Mouse (Mus musculus): ENCODE results near the gene 6430571L13Rik. TPM values are rescaled to one million over a fixed set of nuclear protein-coding genes. Genes with fewer than 3 reads are reported as not detected.

Gene 6430571L13Rik
- total RNA-seq (2014; fragmentation: Nextera tagmentation) (not detected in 2 replicates), total RNA-seq (2017) (not detected in 2 replicates)

GRCm38 (mm10) chr9:107340267-107340859 is at the start of gene 6430571L13Rik:
Gene 6430571L13Rik, plus strand, starts transcription at chr9:107340602.
- ATAC-seq (replicated peaks; ENCODE audit: poor library complexity, severe bottlenecking), result peak; percentile 79

DNA sequence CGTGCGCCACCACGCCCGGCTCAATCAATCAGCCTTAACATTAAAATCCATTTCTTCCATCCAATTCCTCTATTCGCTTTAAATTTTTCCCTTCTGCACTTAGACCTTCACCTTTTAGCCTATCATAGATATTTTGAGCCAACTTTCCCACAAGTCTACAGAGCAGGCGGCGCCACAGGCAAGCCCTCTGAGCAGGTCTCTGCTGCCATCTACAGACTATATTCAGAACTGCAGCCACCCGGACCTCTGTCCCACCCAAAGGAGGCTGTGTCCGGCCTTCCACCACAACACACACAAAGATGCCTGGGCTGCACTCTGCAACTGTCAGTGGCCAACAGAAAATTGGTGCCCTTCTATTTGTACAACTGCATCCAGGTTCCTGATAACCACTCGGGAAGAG is 49.5 kb upstream of the 6430571L13Rik start:
- ATAC-seq (replicated peaks; ENCODE audit: poor library complexity, severe bottlenecking), result peak; percentile 36

GRCm38 (mm10) chr9:107294249-107294648 is 46.2 kb upstream of the 6430571L13Rik start:
- ATAC-seq (replicated peaks; ENCODE audit: poor library complexity, severe bottlenecking), result peak; percentile 36

GRCm38 (mm10) chr9:107295616-107296015 is 44.8 kb upstream of the 6430571L13Rik start:
- ATAC-seq (replicated peaks; ENCODE audit: poor library complexity, severe bottlenecking), result no peak

DNA sequence AAGGTAGTCTGAATTCAATTTTAAA is 44.6 kb upstream of the 6430571L13Rik start, which contains the start of gene Cish:
Gene Cish, plus strand, starts transcription at position 11 of the 25 bp plus-strand sequence.
- ATAC-seq (replicated peaks; ENCODE audit: poor library complexity, severe bottlenecking), result no peak

GRCm38 (mm10) chr9:107296041-107296440 is 44.4 kb upstream of the 6430571L13Rik start:
- ATAC-seq (replicated peaks; ENCODE audit: poor library complexity, severe bottlenecking), result peak; percentile 18

DNA sequence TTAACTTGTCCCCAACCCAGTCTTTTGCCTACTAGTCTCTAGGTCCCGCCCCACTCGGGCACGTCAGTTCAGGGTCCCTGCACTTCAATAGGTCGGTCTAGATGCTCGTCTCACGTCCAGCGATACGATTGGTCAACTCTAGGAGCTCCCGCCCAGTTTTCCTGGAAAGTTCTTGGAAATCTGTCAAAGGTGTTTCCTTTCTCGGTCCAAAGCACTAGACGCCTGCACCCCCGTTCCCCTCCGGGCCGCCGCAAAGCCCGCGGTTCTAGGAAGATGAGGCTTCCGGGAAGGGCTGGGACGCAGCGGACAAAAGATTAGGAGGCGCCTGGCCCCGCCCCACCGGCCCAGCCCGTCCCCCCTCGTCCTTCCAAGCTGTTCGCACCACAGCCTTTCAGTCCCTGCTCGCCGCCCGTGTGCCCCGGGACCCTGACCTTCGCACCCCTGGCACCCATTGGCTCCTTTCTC is 43.9 kb upstream of the 6430571L13Rik start:
- ATAC-seq (replicated peaks; ENCODE audit: poor library complexity, severe bottlenecking), result peak; percentile 85

GRCm38 (mm10) chr9:107297059-107297458 is 43.3 kb upstream of the 6430571L13Rik start:
- no peak for ATAC-seq (replicated peaks; ENCODE audit: poor library complexity, severe bottlenecking)

- ATAC-seq (replicated peaks; ENCODE audit: poor library complexity, severe bottlenecking), result no peak
These were observed 42.7 kb upstream of the 6430571L13Rik start for GRCm38 (mm10) chr9:107297658-107298057.

- no peak for ATAC-seq (replicated peaks; ENCODE audit: poor library complexity, severe bottlenecking)
These were observed 42.2 kb upstream of the 6430571L13Rik start for GRCm38 (mm10) chr9:107298059-107298780.

DNA sequence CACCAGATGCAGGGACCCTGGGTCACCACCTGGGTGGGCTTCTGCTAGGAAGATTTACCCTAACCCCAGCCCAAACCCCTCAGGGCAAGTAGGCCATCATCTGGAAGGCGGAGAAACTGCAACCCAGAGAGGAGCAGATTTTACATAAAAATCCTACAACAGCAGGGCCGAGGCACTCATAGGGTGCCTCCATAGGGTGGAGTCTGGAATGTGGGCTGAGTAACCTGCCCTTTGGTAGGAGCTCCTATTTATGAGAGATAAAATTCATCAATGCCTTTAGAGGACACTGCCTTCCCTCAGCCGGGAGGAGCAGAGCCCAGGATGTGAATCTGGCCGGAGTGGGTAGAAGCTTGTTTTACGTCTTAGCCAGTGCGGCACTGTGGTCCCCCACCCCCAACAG is 41.5 kb upstream of the 6430571L13Rik start:
- ATAC-seq (replicated peaks; ENCODE audit: poor library complexity, severe bottlenecking), result no peak

DNA sequence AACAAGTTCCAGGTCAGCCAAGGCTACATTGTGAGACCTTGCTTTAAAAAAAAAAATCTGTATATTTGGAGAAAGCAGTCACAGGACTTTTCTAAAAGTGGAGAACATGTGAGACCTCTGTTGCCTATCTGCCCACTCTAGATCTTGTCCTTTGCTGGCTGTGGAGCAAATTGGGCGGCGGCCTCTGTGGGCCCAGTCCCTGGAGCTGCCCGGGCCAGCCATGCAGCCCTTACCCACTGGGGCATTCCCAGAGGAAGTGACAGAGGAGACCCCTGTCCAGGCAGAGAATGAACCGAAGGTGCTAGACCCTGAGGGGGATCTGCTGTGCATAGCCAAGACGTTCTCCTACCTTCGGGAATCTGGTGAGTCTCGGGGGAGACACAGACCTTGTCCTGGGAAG is 40.6 kb upstream of the 6430571L13Rik start:
- no peak for ATAC-seq (replicated peaks; ENCODE audit: poor library complexity, severe bottlenecking)

GRCm38 (mm10) chr9:107300224-107300973 is 40.0 kb upstream of the 6430571L13Rik start:
- no peak for ATAC-seq (replicated peaks; ENCODE audit: poor library complexity, severe bottlenecking)

GRCm38 (mm10) chr9:107301554-107302331 is 38.7 kb upstream of the 6430571L13Rik start:
- ATAC-seq (replicated peaks; ENCODE audit: poor library complexity, severe bottlenecking), result no peak

DNA sequence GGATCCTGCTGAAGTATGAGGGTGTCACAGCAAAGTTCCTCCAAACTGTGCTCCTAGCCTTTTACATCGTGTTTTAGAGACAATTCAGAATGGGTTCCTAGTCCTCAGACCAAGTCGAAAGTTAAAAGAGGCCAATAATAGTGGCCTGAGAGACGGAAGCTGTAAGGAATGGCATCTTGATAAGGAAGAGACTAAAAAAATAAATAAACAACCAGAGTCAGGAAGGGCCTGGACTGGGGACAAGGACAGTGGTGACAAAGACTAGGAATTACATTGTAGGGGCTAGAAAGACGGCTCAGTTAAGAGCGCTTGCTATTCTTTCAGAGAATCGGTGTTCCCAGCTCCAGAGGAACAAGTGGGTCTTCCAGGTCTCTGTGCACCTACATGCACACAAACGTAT is 37.8 kb upstream of the 6430571L13Rik start:
- ATAC-seq (replicated peaks; ENCODE audit: poor library complexity, severe bottlenecking), result no peak

DNA sequence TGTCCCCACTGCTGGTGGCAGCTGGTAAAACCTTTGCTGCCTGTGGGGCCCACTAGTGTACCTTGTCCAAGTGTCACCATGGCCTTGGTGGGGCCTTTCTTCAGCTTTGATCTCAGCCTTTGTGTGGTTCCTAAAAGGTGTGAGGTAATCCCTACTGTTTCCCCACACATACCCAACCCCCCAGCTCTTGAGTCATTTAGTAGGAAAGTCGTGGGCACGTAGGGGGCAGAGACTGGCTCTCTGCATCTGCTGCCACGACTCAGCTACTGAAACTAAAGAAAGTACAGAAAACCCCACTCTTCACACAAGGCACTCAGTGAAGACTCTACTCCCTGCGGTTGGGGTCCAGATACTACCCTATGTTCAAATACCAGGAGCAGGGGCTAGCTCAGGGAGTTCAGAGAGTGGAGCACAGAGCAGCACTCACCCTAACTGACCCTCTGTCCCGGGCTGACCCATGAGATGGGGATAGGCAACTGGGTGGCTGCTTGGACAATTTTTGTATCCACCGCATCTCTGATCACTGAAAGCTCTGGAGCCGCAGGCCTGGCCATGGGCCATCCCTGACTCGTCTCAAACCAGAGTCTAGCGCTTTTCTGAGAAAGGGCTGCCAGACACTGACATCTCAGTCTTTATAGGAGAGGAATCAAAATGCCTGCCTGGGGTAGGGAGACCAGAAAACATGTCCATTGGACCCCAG is 37.1 kb upstream of the 6430571L13Rik start:
- ATAC-seq (replicated peaks; ENCODE audit: poor library complexity, severe bottlenecking), result peak; percentile 58

DNA sequence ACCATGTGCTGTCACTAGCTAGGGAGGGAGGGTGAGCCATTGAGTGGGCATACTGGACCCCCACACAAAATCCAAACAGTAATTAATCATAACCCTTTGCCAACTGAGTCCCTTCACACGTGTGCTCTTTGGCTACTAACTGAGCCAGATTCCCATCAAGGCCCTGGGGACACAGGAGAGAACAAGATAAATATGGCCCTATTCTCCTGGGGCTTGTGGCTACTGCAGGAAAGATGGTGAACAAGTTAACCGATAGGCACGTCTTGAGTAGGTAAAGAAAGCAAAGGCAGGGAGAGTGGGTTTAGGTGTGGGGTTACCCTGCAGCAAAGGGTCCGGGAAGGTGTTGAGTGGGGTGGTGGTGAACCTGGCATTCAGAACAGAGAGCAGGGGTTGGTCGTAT is 36.5 kb upstream of the 6430571L13Rik start:
- no peak for ATAC-seq (replicated peaks; ENCODE audit: poor library complexity, severe bottlenecking)

- ATAC-seq (replicated peaks; ENCODE audit: poor library complexity, severe bottlenecking), result no peak
These were observed 36.0 kb upstream of the 6430571L13Rik start for GRCm38 (mm10) chr9:107304383-107304782.

DNA sequence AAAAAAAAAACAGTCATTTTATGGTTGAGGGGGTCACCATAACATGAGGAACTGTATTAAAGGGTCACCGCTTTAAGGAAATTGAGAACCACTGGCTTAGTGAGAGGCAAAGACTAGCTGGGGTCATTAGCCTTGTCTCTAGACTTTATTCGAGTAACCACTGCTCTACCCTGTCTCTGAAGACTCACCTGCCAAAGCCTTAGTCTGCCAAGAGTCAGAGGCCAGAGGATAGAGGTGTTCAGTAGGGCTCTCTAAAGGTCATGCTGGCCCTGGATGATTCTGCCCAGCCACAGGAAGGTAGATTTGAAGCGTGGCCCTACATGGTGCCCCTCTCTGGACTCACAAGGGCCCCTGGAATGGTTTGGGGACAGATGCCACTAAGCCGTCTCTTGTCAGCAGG is 35.4 kb upstream of the 6430571L13Rik start:
- ATAC-seq (replicated peaks; ENCODE audit: poor library complexity, severe bottlenecking), result no peak

All from granulocyte monocyte progenitor cell, adult 5-6 weeks (primary cell).